Mouse (Mus musculus) neural tube, embryonic 14.5 days (tissue): Measurements from ENCODE around the gene Dus2. TPM values are rescaled to one million over a fixed set of nuclear protein-coding genes. Genes with fewer than 3 reads are reported as not detected.

Experiments
- ATAC-seq: fragments of 200-750 bp; cut with Nextera tagmentation; 2 replicates; pipeline ENCODE4 v1.8.0; 2017; ENCODE audit warnings: low read depth, mild to moderate bottlenecking, moderate TSS enrichment, moderate library complexity
- H3K27ac ChIP-seq: fragments of 300-500 bp; sonication (generic); 2 replicates; pipeline ENCODE4 v1.5.1; 2014; ENCODE audit warnings: low read depth, mild to moderate bottlenecking, control low read depth, low read length, moderate library complexity, mixed read lengths
- H3K27me3 ChIP-seq: fragments of 300-500 bp; sonication (generic); 2 replicates; pipeline ENCODE4 v1.6.1; 2014; ENCODE audit warnings: low read length; ENCODE audit not compliant: control insufficient read depth, insufficient read depth
- H3K36me3 ChIP-seq: fragments of 300-500 bp; sonication (generic); 2 replicates; pipeline ENCODE4 v1.6.1; 2014; ENCODE audit warnings: low read length, mixed read lengths; ENCODE audit not compliant: control insufficient read depth, insufficient read depth
- H3K4me1 ChIP-seq: fragments of 300-500 bp; sonication (generic); 2 replicates; pipeline ENCODE4 v1.6.1; 2014; ENCODE audit warnings: low read length; ENCODE audit not compliant: control insufficient read depth, insufficient read depth
- H3K4me2 ChIP-seq: fragments of 300-500 bp; sonication (generic); 2 replicates; pipeline ENCODE4 v1.6.1; 2014; ENCODE audit warnings: mild to moderate bottlenecking, low read depth, low read length, control low read depth
- H3K4me3 ChIP-seq: fragments of 300-500 bp; sonication (generic); 2 replicates; pipeline ENCODE4 v1.5.1; 2014; ENCODE audit warnings: low read depth, low read length, control low read depth, mixed read lengths
- H3K9ac ChIP-seq: fragments of 300-500 bp; sonication (generic); replicated peaks from 2 replicates; pipeline ENCODE4 v1.6.1; 2014; ENCODE audit warnings: low read depth, mild to moderate bottlenecking, control low read depth, low read length, mixed read lengths
- H3K9me3 ChIP-seq: fragments of 300-500 bp; sonication (generic); 2 replicates; pipeline ENCODE4 v1.6.1; 2016; ENCODE audit warnings: low read length; ENCODE audit not compliant: control insufficient read depth
- WGBS: fragments of 180-500 bp; shearing (Covaris S2); extraction: QIAGEN DNeasy Blood & Tissue Kit; methylation state at CpG from one replicate; pipeline ENCODE4 v1.1.7; 2014; 5-methylcytosine and 5-hydroxymethylcytosine counted together
- microRNA-seq: library from miRNA; unstranded; fragments of <30 nt; microRNA quantifications from one replicate; pipeline ENCODE4, GENCODE M21; 2016
- polyA plus RNA-seq: library from polyadenylated mRNA; unstranded; fragments of >200 nt; fragmentation: Nextera tagmentation; extraction: Ambion mirVana; gene quantifications from 2 replicates; pipeline ENCODE4 v1.2.1, GENCODE M21; 2014

Gene Dus2
- polyA plus RNA-seq, 1 experiment from 2014 or later: 33.5 TPM

- H3K27ac ChIP-seq: no peak overlapping the region
- H3K9me3 ChIP-seq: no peaks in the 10 kb centered on the region
- H3K36me3 ChIP-seq: no peaks in the 10 kb centered on the region
- H3K27me3 ChIP-seq: no peaks in the 10 kb centered on the region
- H3K9ac ChIP-seq: no peak overlapping the region
- WGBS: 88% methylated on average over 1 of the region's 1 CpGs
- ATAC-seq: no peak
- H3K4me1 ChIP-seq: no peaks in the 10 kb centered on the region
- no peak overlapping the region for H3K4me3 ChIP-seq
- H3K4me2 ChIP-seq: no peak overlapping the region
Observed at GRCm38 (mm10) chr8:106074659-106075058, 83.5 kb downstream of the Dus2 start.

- Histone ChIP-seq H3K27ac (no peak overlapping the region), H3K4me1 (no peaks in the 10 kb centered on the region), H3K9me3 (no peaks in the 10 kb centered on the region), H3K4me2 (no peak overlapping the region), H3K36me3 (no peaks in the 10 kb centered on the region), H3K27me3 (no peaks in the 10 kb centered on the region), H3K9ac (no peak overlapping the region), H3K4me3 (no peak overlapping the region)
- WGBS: 80% methylated on average over 9 of the region's 9 CpGs
- ATAC-seq: no peak
Observed at GRCm38 (mm10) chr8:106075161-106075862, 84.2 kb downstream of the Dus2 start.

GRCm38 (mm10) chr8:106075863-106076174 is 84.7 kb downstream of the Dus2 start:
- H3K4me2 ChIP-seq: no peak overlapping the region
- ATAC-seq: no peak
- H3K9me3 ChIP-seq: no peaks in the 10 kb centered on the region
- no peaks in the 10 kb centered on the region for H3K4me1 ChIP-seq
- H3K27ac ChIP-seq: no peak overlapping the region
- H3K9ac ChIP-seq: no peak overlapping the region
- no peak overlapping the region for H3K4me3 ChIP-seq
- WGBS: 96% methylated on average over 5 of the region's 5 CpGs
- H3K36me3 ChIP-seq: no peaks in the 10 kb centered on the region
- no peaks in the 10 kb centered on the region for H3K27me3 ChIP-seq

GRCm38 (mm10) chr8:106076612-106077011 is 85.5 kb downstream of the Dus2 start:
- ATAC-seq: no peak
- WGBS: 88% methylated on average over 5 of the region's 5 CpGs

GRCm38 (mm10) chr8:106077452-106078067 is 86.4 kb downstream of the Dus2 start:
- 95% methylated on average over 1 of the region's 1 CpGs for WGBS

More at GRCm38 (mm10) chr8:106076612-106077011, 85.5 kb downstream of the Dus2 start:
- H3K27ac ChIP-seq: no peak overlapping the region
- H3K36me3 ChIP-seq: no peaks in the 10 kb centered on the region
- H3K4me3 ChIP-seq: no peak overlapping the region
- H3K27me3 ChIP-seq: no peaks in the 10 kb centered on the region
- H3K4me1 ChIP-seq: no peaks in the 10 kb centered on the region
- H3K9ac ChIP-seq: no peak overlapping the region
- no peaks in the 10 kb centered on the region for H3K9me3 ChIP-seq
- no peak overlapping the region for H3K4me2 ChIP-seq

GRCm38 (mm10) chr8:106102321-106102720 is 111.2 kb downstream of the Dus2 start:
- ATAC-seq: no peak
- H3K4me1 ChIP-seq: no peaks in the 10 kb centered on the region
- no peak overlapping the region for H3K27ac ChIP-seq
- 95% methylated on average over 4 of the region's 4 CpGs for WGBS
- H3K27me3 ChIP-seq: no peaks in the 10 kb centered on the region
- no peak overlapping the region for H3K4me2 ChIP-seq
- H3K9ac ChIP-seq: no peak overlapping the region
- H3K4me3 ChIP-seq: no peak overlapping the region
- peaks cover 11% of the 10 kb centered on the region; the same call in 1 of the 2 replicates for H3K36me3 ChIP-seq
- no peaks in the 10 kb centered on the region for H3K9me3 ChIP-seq

More at GRCm38 (mm10) chr8:106077452-106078067, 86.4 kb downstream of the Dus2 start:
- ATAC-seq: no peak
- H3K27me3 ChIP-seq: no peaks in the 10 kb centered on the region
- no peak overlapping the region for H3K9ac ChIP-seq
- H3K4me2 ChIP-seq: no peak overlapping the region
- no peak overlapping the region for H3K4me3 ChIP-seq
- no peaks in the 10 kb centered on the region for H3K36me3 ChIP-seq
- H3K4me1 ChIP-seq: no peaks in the 10 kb centered on the region
- H3K27ac ChIP-seq: no peak overlapping the region
- no peaks in the 10 kb centered on the region for H3K9me3 ChIP-seq

Small RNAs within 50 kb of the gene (microRNA-seq; reads per million reads assigned to microRNA genes)
- gene Mir7074: not detected

Other genes starting within 250 kb of the Dus2 start
- 52.9 and 67.9 TPM in 2 replicates for gene Gfod2, start 232.7 kb upstream of the Dus2 start, polyA plus RNA-seq
- 13.6 and 14.7 TPM in 2 replicates for gene Ranbp10, start 164.0 kb upstream of the Dus2 start, polyA plus RNA-seq
- gene Tsnaxip1, start 163.6 kb upstream of the Dus2 start, polyA plus RNA-seq: 0.26 and 0.28 TPM in 2 replicates
- 49.6 and 51.4 TPM in 2 replicates for gene Cenpt, start 138.1 kb upstream of the Dus2 start, polyA plus RNA-seq
- gene Thap11, start 136.2 kb upstream of the Dus2 start, polyA plus RNA-seq: 44.1 and 54.1 TPM in 2 replicates
- 141 and 176 TPM in 2 replicates for gene Nutf2, start 130.8 kb upstream of the Dus2 start, polyA plus RNA-seq
- 38.3 and 44.9 TPM in 2 replicates for gene Edc4, start 110.5 kb upstream of the Dus2 start, polyA plus RNA-seq
- gene Nrn1l, start 97.8 kb upstream of the Dus2 start, polyA plus RNA-seq: 0.99 and 2.0 TPM in 2 replicates
- gene Pskh1, start 90.9 kb upstream of the Dus2 start, polyA plus RNA-seq: 6.4 and 10.6 TPM in 2 replicates
- gene Ctrl, start 57.5 kb upstream of the Dus2 start, polyA plus RNA-seq: 3.2 and 3.8 TPM in 2 replicates
- 53.2 and 76.8 TPM in 2 replicates for gene Psmb10, start 52.9 kb upstream of the Dus2 start, polyA plus RNA-seq
- gene Lcat, start 48.0 kb upstream of the Dus2 start, polyA plus RNA-seq: 0.99 and 2.7 TPM in 2 replicates
- gene Slc12a4, start 25.2 kb upstream of the Dus2 start, polyA plus RNA-seq: 4.8 and 8.2 TPM in 2 replicates
- gene Dpep3, start 11.9 kb upstream of the Dus2 start, polyA plus RNA-seq: not detected in 2 replicates
- 0.31 TPM in 1 of 2 replicates, not detected in the other for gene Dpep2nb, start 14.6 kb downstream of the Dus2 start, polyA plus RNA-seq
- 22.4 and 23.9 TPM in 2 replicates for gene Ddx28, start 20.5 kb downstream of the Dus2 start, polyA plus RNA-seq
- 3.1 and 3.2 TPM in 2 replicates for gene Nfatc3, start 67.5 kb downstream of the Dus2 start, polyA plus RNA-seq
- not detected in 2 replicates for gene Esrp2, start 145.6 kb downstream of the Dus2 start, polyA plus RNA-seq
- 5.1 and 14.6 TPM in 2 replicates for gene Pla2g15, start 159.1 kb downstream of the Dus2 start, polyA plus RNA-seq
- gene Slc7a6, start 177.5 kb downstream of the Dus2 start, polyA plus RNA-seq: 65.3 and 74.7 TPM in 2 replicates
- gene Slc7a6os, start 219.6 kb downstream of the Dus2 start, polyA plus RNA-seq: 38.0 and 38.7 TPM in 2 replicates
- gene Prmt7, start 219.6 kb downstream of the Dus2 start, polyA plus RNA-seq: 65.7 and 67.8 TPM in 2 replicates